Mouse (Mus musculus) olfactory bulb, adult 2 months (tissue): ENCODE measurements around the gene Nupl1. TPM values are rescaled to one million over a fixed set of nuclear protein-coding genes. Genes with fewer than 3 reads are reported as not detected.

Experiments used
- H3K27ac ChIP-seq: fragments of 200-500 bp; 2 replicates; pipeline ENCODE4 v1.5.1; 2012; ENCODE audit warnings: low read depth, low read length; ENCODE audit not compliant: insufficient read depth
- H3K4me1 ChIP-seq: fragments of 200-500 bp; 2 replicates; pipeline ENCODE4 v1.6.1; 2012; ENCODE audit warnings: low read length; ENCODE audit not compliant: control insufficient read depth, insufficient read depth
- H3K4me3 ChIP-seq: fragments of 200-500 bp; 2 replicates; pipeline ENCODE4 v1.5.1; 2012; ENCODE audit warnings: mild to moderate bottlenecking, low read depth, low read length, moderate library complexity; ENCODE audit not compliant: insufficient read depth
- CTCF ChIP-seq: fragments of 200-500 bp; IDR thresholded peaks from 2 replicates; pipeline ENCODE4 v1.5.1; 2012; ENCODE audit warnings: low read depth, mild to moderate bottlenecking, low read length, moderate library complexity; ENCODE audit not compliant: insufficient read depth
- POLR2A ChIP-seq: fragments of 200-500 bp; IDR thresholded peaks from 2 replicates; pipeline ENCODE4 v1.6.1; 2012; ENCODE audit warnings: mild to moderate bottlenecking, low read depth, low read length, moderate library complexity; ENCODE audit not compliant: insufficient read depth
- WGBS: fragments of 180-500 bp; shearing (Covaris S2); methylation state at CpG from one replicate; pipeline ENCODE4 v1.1.7; 2018; 5-methylcytosine and 5-hydroxymethylcytosine counted together
- polyA plus RNA-seq: library from polyadenylated mRNA; stranded (reverse); fragments of >200 nt; gene quantifications from 2 replicates; pipeline ENCODE4 v1.2.4, GENCODE M21; 2012; ENCODE audit warnings: low replicate concordance; ENCODE audit not compliant: missing spikeins, insufficient read depth, insufficient read length

Nupl1 gene
- polyA plus RNA-seq, 1 experiment, result not detected

- H3K27ac ChIP-seq, result no peak overlapping the region
- 96% methylated on average over 4 of the region's 4 CpGs for WGBS
- H3K4me1 ChIP-seq, result no peaks in the 10 kb centered on the region
- TF ChIP-seq POLR2A, result no peak
- TF ChIP-seq CTCF, result no peak
- H3K4me3 ChIP-seq, result no peak overlapping the region
These were observed 112.9 kb downstream of the Nupl1 start for GRCm38 (mm10) chr14:60138339-60138738.

DNA sequence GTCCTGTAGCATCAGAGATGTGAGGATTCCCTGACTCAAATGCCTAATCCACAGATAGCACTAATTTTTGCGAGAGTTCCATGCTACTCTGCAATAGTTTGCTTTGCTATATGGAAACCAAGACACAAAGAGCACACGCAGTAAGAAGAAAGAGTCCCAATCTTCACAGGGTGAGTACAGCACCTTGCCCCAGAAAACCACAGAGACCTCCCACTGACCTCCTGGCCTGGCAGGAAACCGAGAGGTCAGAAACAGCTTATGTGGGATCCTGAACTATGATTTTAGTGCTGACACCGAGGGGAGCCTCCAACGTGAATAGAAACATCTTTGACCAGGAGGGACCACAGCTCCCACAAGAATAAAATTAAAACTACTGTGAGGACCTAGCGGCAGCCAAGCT lies 113.4 kb downstream of the Nupl1 start:
- Histone ChIP-seq H3K4me3 (no peak overlapping the region), H3K4me1 (no peaks in the 10 kb centered on the region), H3K27ac (no peak overlapping the region)
- no peak for TF ChIP-seq POLR2A
- no peak for TF ChIP-seq CTCF
- WGBS, result 85% methylated on average over 6 of the region's 6 CpGs

- Histone ChIP-seq H3K27ac (no peak overlapping the region), H3K4me1 (no peaks in the 10 kb centered on the region), H3K4me3 (no peak overlapping the region)
- 91% methylated on average over 4 of the region's 4 CpGs for WGBS
- TF ChIP-seq CTCF (no peak), POLR2A (no peak)
These were observed 115.4 kb downstream of the Nupl1 start for GRCm38 (mm10) chr14:60135801-60136200.

GRCm38 (mm10) chr14:60134720-60135119 lies 116.5 kb downstream of the Nupl1 start:
- Histone ChIP-seq H3K4me3 (no peak overlapping the region), H3K27ac (no peak overlapping the region), H3K4me1 (no peaks in the 10 kb centered on the region)
- WGBS, result 83% methylated on average over 9 of the region's 9 CpGs
- TF ChIP-seq POLR2A (no peak), CTCF (no peak)

Other genes starting within 250 kb of the Nupl1 start
- gene Atp8a2, start 54.3 kb downstream of the Nupl1 start, polyA plus RNA-seq, result not detected in 2 replicates
- 109 TPM in 1 of 2 replicates, not detected in the other for gene Gm49336, start 76 bp upstream of the Nupl1 start, polyA plus RNA-seq
- not detected in 2 replicates for gene Mtmr6, start 13.8 kb upstream of the Nupl1 start, polyA plus RNA-seq
- not detected in 2 replicates for gene Amer2, start 121.8 kb upstream of the Nupl1 start, polyA plus RNA-seq